Mouse (Mus musculus): ENCODE results near the gene Chfr. TPM values are rescaled to one million over a fixed set of nuclear protein-coding genes. Genes with fewer than 3 reads are reported as not detected.
A peak's percentile ranks its signal among the peaks of the same experiment; 100 is the strongest.

The Chfr gene
- polyA plus RNA-seq, 1 experiment, result 35.8 TPM

DNA sequence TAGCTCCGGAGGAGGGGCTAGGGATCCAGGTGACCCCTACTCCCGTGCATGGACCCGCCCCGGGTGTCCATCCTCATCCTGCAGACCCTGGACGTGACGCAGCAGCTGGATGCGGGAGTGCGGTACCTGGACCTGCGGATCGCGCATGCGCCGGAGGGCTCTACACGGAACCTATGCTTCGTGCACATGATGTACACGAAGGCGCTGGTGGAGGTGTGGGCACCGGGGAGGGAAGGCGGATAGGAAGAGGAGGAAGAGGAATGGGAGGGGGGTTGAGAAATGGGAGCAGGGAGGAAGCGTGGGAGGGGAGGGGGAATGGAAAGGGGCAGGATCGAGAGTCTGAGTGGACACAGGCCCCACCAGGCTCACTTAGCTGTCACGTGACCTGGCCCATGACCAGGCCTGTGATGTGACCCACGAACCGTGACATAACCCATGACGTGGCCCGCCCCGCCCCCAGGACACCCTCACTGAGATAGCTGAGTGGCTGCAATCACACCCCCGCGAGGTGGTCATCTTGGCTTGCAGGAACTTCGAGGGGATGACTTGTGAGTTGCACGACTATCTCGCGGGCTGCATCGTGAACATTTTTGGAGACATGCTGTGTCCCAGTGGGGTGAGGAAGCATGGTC is 33.8 kb upstream of the Chfr start:
- no peak overlapping the region for H3K4me3 ChIP-seq (ENCODE audit: insufficient read depth, low read length)
- no peak overlapping the region for H3K27ac ChIP-seq (ENCODE audit: insufficient read depth, low read length)
- TF ChIP-seq CTCF (IDR thresholded peaks at IDR 0.05; ENCODE audit: borderline replicate concordance, insufficient read depth, low read length) (no peak), POLR2A (IDR thresholded peaks at IDR 0.05; ENCODE audit: low read depth, low read length) (no peak)
- H3K4me1 ChIP-seq (ENCODE audit: control insufficient read depth, insufficient read depth, low read length), result no peaks in the 10 kb centered on the region

DNA sequence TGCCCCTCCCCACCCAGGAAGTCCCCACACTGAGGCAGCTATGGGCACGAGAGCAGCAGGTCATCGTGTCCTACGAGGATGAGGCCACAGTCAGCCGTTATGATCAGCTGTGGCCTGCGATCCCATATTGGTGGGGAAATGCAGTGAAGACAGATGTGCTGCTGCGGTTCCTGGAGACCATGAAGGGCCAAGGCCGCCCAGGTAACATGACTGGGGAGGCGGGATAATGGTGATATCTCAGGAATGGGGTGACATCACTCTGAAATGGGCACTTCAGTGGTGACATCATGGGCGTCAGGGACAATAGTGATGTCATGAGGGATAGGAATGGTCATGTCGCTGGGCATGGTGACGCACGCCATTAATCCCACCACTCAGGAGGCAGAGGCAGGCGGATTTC is 33.2 kb upstream of the Chfr start:
- TF ChIP-seq CTCF (IDR thresholded peaks at IDR 0.05; ENCODE audit: borderline replicate concordance, insufficient read depth, low read length), result no peak
- 0 out of 2 replicates have a peak, but pooled peaks have one; percentile 14 for TF ChIP-seq POLR2A (IDR thresholded peaks at IDR 0.05; ENCODE audit: low read depth, low read length)
- no peak overlapping the region for H3K27ac ChIP-seq (ENCODE audit: insufficient read depth, low read length)
- H3K4me3 ChIP-seq (ENCODE audit: insufficient read depth, low read length), result no peak overlapping the region
- no peaks in the 10 kb centered on the region for H3K4me1 ChIP-seq (ENCODE audit: control insufficient read depth, insufficient read depth, low read length)

DNA sequence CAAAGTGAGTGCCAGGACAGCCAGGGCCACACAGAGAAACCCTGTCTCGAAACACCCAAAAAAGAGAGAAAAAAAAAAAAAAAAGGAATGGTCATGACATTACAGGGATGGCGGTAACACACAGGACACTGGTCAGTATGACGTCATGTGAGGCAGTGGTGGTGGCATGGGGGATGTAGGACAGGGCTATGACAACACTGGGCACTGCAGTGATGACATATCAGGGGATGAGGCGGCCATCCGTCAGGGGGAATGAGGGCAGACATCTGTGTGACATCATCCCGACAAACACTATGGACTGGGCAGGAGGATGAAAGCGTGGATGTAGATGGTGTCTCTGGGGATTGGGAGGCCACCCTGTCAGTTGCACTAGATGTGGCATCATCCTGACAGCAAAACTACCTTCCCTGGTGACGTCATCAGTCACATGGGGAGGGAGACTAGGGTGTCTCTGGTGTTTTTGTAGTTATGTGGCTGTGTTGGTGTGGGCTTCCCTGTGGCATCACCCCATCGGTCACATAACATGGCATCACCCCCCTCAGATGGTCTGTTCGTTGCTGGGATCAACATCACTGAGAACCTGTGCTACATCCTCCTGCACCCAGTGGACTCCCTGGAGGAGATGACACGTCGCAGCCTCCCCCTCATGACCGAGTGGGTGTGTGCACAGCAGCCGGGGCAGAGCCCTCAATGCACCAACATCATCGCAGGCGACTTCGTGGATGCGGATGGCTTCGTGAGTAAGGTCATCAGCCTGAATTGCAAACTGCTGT is 32.6 kb upstream of the Chfr start:
- no peak overlapping the region for H3K27ac ChIP-seq (ENCODE audit: insufficient read depth, low read length)
- H3K4me3 ChIP-seq (ENCODE audit: insufficient read depth, low read length), result no peak overlapping the region
- 0 out of 2 replicates have a peak, but pooled peaks have one; percentile 3 for TF ChIP-seq POLR2A (IDR thresholded peaks at IDR 0.05; ENCODE audit: low read depth, low read length)
- no peak for TF ChIP-seq CTCF (IDR thresholded peaks at IDR 0.05; ENCODE audit: borderline replicate concordance, insufficient read depth, low read length)
- no peaks in the 10 kb centered on the region for H3K4me1 ChIP-seq (ENCODE audit: control insufficient read depth, insufficient read depth, low read length)

DNA sequence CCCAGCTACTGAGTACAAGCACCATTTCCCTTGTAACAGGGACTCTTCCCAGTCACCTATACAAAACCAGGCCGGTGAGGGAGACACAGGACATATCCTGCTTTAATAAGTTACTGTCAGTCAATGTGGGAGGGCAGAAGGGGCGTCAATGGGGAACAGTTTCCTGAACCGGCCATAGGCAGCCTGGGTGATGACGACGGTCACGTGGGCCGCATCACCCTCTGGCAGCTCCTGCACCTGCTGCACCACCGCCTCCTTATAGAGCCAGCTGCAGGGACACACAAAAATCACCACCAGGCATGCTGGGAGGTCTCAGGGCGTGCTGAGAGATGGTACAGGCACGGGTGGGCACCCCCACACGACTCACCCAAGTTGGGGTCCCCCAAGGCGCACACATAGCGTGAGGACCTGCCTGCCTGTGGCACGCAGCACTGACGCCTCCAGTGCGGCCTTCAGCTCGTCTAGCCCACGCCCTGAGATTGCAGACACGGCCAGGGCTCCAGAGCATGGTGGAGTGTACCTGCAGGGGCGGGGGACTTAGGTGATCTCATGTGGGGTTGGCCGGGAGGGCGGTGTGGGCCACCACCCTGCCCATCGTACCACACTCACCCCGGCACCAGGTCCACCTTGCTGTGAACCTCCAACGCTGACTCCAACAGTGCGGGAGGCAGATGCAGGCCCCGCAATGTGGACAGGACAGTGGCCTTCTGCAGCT is 31.6 kb upstream of the Chfr start:
- Histone ChIP-seq H3K4me1 (ENCODE audit: control insufficient read depth, insufficient read depth, low read length) (no peaks in the 10 kb centered on the region), H3K27ac (ENCODE audit: insufficient read depth, low read length) (no peak overlapping the region), H3K4me3 (ENCODE audit: insufficient read depth, low read length) (no peak overlapping the region)
- TF ChIP-seq CTCF (IDR thresholded peaks at IDR 0.05; ENCODE audit: borderline replicate concordance, insufficient read depth, low read length), result no peak
- TF ChIP-seq POLR2A (IDR thresholded peaks at IDR 0.05; ENCODE audit: low read depth, low read length), result no peak

DNA sequence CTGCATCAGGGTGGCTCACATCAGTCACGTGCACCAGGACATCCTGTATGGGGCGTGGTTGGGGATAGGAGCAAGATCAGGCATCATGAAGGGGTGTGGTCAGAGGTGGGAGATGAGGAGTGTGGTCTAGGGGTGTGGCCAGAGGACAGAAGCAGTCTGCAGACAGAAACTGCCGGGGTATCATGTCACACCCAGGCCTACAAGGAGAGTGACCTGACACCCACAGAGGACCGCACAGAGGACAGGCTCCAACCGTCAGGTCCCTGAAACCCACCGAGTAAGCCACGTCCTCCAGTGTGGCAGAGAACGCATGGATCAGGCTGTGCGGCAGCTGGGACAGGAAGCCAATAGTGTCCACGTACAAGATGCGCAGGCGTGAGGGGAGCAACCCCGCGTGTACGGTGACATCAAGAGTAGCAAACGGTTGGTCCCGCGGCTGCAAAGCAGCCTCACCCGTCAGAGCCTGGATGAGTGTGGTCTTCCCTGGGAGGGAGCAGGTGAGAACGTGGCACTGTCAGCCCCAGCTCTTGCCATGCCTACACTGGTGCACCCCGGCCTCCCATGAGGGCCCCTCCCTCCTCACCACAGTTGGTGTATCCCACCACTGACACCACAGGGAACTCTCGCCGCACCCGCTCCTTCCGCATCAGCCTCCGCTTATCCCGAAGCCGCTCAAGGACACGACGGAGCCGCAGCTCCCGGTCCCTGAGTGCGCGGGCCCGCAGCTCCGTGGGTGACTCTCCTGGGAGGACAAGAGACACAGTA is 30.8 kb upstream of the Chfr start:
- no peak overlapping the region for H3K4me3 ChIP-seq (ENCODE audit: insufficient read depth, low read length)

DNA sequence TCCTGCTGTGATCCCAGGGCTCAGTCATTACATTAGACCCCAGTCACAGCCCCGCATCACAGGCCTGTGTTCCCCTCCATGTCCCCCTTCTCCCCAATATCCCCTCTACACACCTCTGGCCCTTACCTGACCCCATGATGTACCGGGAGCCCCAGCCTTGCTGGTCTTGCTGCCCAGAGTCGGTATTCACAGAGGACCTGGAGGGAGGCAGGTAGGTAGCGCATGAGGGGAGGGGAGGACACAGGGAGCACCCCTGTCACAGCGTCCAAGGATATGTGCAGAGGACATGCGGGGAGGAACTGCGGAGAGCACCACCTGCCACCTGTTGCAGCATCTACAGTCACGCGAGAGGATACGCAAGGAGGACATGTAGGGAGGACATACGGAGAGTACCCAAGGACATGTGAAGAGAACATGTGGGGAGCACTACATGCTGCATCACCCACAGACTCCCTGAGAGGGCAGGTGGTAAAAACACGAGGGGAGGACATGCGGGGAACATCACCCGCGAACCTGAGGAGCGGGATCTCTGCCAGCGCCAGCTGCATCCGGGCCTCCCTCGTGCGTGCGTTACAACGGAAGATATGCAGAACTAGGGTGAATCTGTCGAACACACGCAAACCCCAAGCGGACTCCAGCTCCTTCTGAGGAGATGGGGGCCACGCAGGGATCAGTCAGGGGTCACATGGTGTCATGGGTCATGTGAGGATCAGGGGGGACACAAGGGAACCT is 29.3 kb upstream of the Chfr start:
- Histone ChIP-seq H3K27ac (ENCODE audit: insufficient read depth, low read length) (no peak overlapping the region), H3K4me1 (ENCODE audit: control insufficient read depth, insufficient read depth, low read length) (no peaks in the 10 kb centered on the region), H3K4me3 (ENCODE audit: insufficient read depth, low read length) (peak overlapping the region; percentile 44)
- TF ChIP-seq CTCF (IDR thresholded peaks at IDR 0.05; ENCODE audit: borderline replicate concordance, insufficient read depth, low read length), result no peak
- TF ChIP-seq POLR2A (IDR thresholded peaks at IDR 0.05; ENCODE audit: low read depth, low read length), result no peak

More for the DNA sequence above, 30.8 kb upstream of the Chfr start:
- no peak overlapping the region for H3K27ac ChIP-seq (ENCODE audit: insufficient read depth, low read length)
- TF ChIP-seq POLR2A (IDR thresholded peaks at IDR 0.05; ENCODE audit: low read depth, low read length) (no peak), CTCF (IDR thresholded peaks at IDR 0.05; ENCODE audit: borderline replicate concordance, insufficient read depth, low read length) (no peak)
- no peaks in the 10 kb centered on the region for H3K4me1 ChIP-seq (ENCODE audit: control insufficient read depth, insufficient read depth, low read length)

DNA sequence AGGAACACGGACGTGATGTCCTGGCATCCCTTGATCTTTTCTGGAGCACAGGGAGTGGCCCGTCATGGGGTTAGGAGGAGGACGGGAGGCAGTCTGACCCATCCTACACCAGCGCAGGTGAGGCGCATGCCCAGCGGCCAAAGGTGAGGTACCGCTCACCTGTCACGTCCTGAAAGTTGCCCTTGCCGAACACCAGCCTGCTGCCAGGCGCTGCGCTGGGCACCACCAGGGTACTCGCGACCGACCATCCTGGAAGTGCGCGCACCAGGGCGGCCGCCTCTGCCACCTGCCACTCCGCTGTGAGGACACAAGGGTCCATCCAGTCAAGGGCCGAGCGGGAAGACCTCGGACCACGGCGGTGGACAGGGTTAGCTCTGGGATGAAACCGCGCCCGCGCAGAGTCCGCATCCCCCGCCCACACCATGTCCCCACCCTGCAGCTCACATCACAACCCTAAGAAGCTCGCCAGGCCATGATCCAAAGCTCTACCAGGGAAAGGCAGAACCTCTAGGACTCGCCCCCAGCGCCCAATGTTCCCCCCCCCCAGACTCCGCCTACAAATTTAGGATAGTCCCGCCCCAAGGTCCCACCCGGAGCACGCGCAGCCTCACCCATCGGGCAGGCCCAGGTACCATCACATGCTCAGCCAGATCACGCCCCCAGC is 28.6 kb upstream of the Chfr start:
- TF ChIP-seq POLR2A (IDR thresholded peaks at IDR 0.05; ENCODE audit: low read depth, low read length) (no peak; the same call in 1 of the 2 replicates), CTCF (IDR thresholded peaks at IDR 0.05; ENCODE audit: borderline replicate concordance, insufficient read depth, low read length) (no peak)

DNA sequence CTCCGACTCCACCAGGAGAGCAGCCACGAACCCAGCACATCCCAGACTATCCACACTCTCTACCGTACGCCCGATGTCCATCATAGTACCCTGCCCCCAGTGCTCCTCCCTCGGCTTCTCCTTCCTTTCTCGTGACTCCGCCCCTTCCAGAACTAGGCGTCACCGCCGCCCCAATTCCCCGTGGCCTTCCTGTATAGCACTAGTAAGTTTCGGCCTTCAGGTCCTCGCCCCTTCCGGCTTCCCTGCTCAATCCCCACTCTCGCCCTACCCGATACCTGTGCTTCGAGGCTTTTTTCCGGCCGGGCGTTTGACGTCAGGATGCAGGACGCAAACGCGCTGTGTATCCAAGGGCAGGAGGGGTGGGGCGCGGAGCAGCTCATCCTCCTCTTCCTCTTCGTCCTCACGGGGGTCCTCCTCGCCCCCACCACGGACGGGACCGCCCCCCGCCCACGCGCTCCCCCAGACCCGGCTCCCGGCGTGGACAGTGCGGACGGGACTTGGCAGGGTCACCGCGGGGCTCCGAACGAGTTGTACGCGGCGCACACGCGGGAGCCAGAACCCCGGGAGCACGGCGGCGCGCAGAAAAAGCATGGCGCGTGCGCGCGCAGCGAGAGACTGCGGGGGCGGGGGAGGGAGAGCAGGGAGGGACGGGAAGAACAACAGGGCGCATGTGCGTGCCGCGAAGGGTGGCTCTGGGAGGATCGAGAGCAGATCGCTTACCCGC is 27.9 kb upstream of the Chfr start, which contains the start of gene Gtpbp6:
Gtpbp6 (minus strand) TSS at position 617 of the 724 bp plus-strand sequence.
- H3K4me3 ChIP-seq (ENCODE audit: insufficient read depth, low read length), result peak within 1 kb of the TSS; percentile 44
- no peaks in the 10 kb centered on the region for H3K4me1 ChIP-seq (ENCODE audit: control insufficient read depth, insufficient read depth, low read length)
- TF ChIP-seq CTCF (IDR thresholded peaks at IDR 0.05; ENCODE audit: borderline replicate concordance, insufficient read depth, low read length), result no peak
- peak; percentile 66 for TF ChIP-seq POLR2A (IDR thresholded peaks at IDR 0.05; ENCODE audit: low read depth, low read length)
- H3K27ac ChIP-seq (ENCODE audit: insufficient read depth, low read length), result peak within 1 kb of the TSS; percentile 78

More for the DNA sequence above, 28.6 kb upstream of the Chfr start:
- H3K27ac ChIP-seq (ENCODE audit: insufficient read depth, low read length), result peak overlapping the region; percentile 78
- H3K4me3 ChIP-seq (ENCODE audit: insufficient read depth, low read length), result peak overlapping the region; percentile 44
- no peaks in the 10 kb centered on the region for H3K4me1 ChIP-seq (ENCODE audit: control insufficient read depth, insufficient read depth, low read length)
